Mouse (Mus musculus): ENCODE results near the gene Olfr1392. TPM values are rescaled to one million over a fixed set of nuclear protein-coding genes. Genes with fewer than 3 reads are reported as not detected.

The Olfr1392 gene
- polyA plus RNA-seq, 1 experiment from 2014 or later, result not detected

- Histone ChIP-seq H3K27me3 (ENCODE audit: control insufficient read depth, insufficient read depth, low read depth, low read length) (no peaks in the 10 kb centered on the region), H3K4me2 (ENCODE audit: low read depth, low read length) (peak overlapping the region; percentile 66), H3K4me1 (replicated peaks; ENCODE audit: control insufficient read depth, insufficient read depth, low read length) (peaks cover 50% of the 10 kb centered on the region), H3K9me3 (ENCODE audit: control insufficient read depth, low read length) (no peaks in the 10 kb centered on the region), H3K36me3 (ENCODE audit: control insufficient read depth, insufficient read depth, low read length) (no peaks in the 10 kb centered on the region), H3K4me3 (ENCODE audit: low read length) (peak overlapping the region; percentile 60), H3K9ac (ENCODE audit: low read length) (peak overlapping the region; percentile 79), H3K27ac (ENCODE audit: low read length) (peak overlapping the region; percentile 98)
- peak; percentile 0; the same call in 1 of the 2 replicates for ATAC-seq (ENCODE audit: low read depth)
- 0% methylated on average over 4 of the region's 4 CpGs for WGBS
These were observed 40.5 kb upstream of the Olfr1392 start for GRCm38 (mm10) chr11:49244595-49244930.

- peak overlapping the region; percentile 66 for H3K4me2 ChIP-seq (ENCODE audit: low read depth, low read length)
- H3K4me1 ChIP-seq (replicated peaks; ENCODE audit: control insufficient read depth, insufficient read depth, low read length), result peaks cover 55% of the 10 kb centered on the region
- 16% methylated on average over 7 of the region's 7 CpGs for WGBS
- H3K9ac ChIP-seq (ENCODE audit: low read length), result peak overlapping the region; percentile 24
- no peaks in the 10 kb centered on the region for H3K27me3 ChIP-seq (ENCODE audit: control insufficient read depth, insufficient read depth, low read depth, low read length)
- peak overlapping the region; percentile 60 for H3K4me3 ChIP-seq (ENCODE audit: low read length)
- ATAC-seq (ENCODE audit: low read depth), result no peak
- no peaks in the 10 kb centered on the region for H3K9me3 ChIP-seq (ENCODE audit: control insufficient read depth, low read length)
- H3K36me3 ChIP-seq (ENCODE audit: control insufficient read depth, insufficient read depth, low read length), result no peaks in the 10 kb centered on the region
- peak overlapping the region; percentile 98 for H3K27ac ChIP-seq (ENCODE audit: low read length)
These were observed 39.9 kb upstream of the Olfr1392 start for GRCm38 (mm10) chr11:49245176-49245575.

- no peaks in the 10 kb centered on the region for H3K27me3 ChIP-seq (ENCODE audit: control insufficient read depth, insufficient read depth, low read depth, low read length)
- no peaks in the 10 kb centered on the region for H3K9me3 ChIP-seq (ENCODE audit: control insufficient read depth, low read length)
- peak overlapping the region; percentile 40 for H3K9ac ChIP-seq (ENCODE audit: low read length)
- H3K4me3 ChIP-seq (ENCODE audit: low read length), result peak overlapping the region; percentile 60
- 23% methylated on average over 12 of the region's 12 CpGs for WGBS
- ATAC-seq (ENCODE audit: low read depth), result no peak
- peak overlapping the region; percentile 37 for H3K27ac ChIP-seq (ENCODE audit: low read length)
- H3K4me1 ChIP-seq (replicated peaks; ENCODE audit: control insufficient read depth, insufficient read depth, low read length), result peaks cover 56% of the 10 kb centered on the region
- H3K4me2 ChIP-seq (ENCODE audit: low read depth, low read length), result peak overlapping the region; percentile 66
- H3K36me3 ChIP-seq (ENCODE audit: control insufficient read depth, insufficient read depth, low read length), result no peaks in the 10 kb centered on the region
These were observed 39.3 kb upstream of the Olfr1392 start for GRCm38 (mm10) chr11:49245634-49246415.

GRCm38 (mm10) chr11:49246523-49246922 is 38.6 kb upstream of the Olfr1392 start:
- Histone ChIP-seq H3K4me2 (ENCODE audit: low read depth, low read length) (no peak overlapping the region), H3K27me3 (ENCODE audit: control insufficient read depth, insufficient read depth, low read depth, low read length) (no peaks in the 10 kb centered on the region), H3K27ac (ENCODE audit: low read length) (no peak overlapping the region), H3K4me3 (ENCODE audit: low read length) (no peak overlapping the region), H3K9me3 (ENCODE audit: control insufficient read depth, low read length) (no peaks in the 10 kb centered on the region), H3K9ac (ENCODE audit: low read length) (no peak overlapping the region), H3K36me3 (ENCODE audit: control insufficient read depth, insufficient read depth, low read length) (no peaks in the 10 kb centered on the region), H3K4me1 (replicated peaks; ENCODE audit: control insufficient read depth, insufficient read depth, low read length) (peaks cover 60% of the 10 kb centered on the region)
- 84% methylated on average over 4 of the region's 4 CpGs for WGBS
- no peak for ATAC-seq (ENCODE audit: low read depth)

GRCm38 (mm10) chr11:49247255-49247654 is 37.8 kb upstream of the Olfr1392 start:
- H3K4me3 ChIP-seq (ENCODE audit: low read length), result no peak overlapping the region
- H3K36me3 ChIP-seq (ENCODE audit: control insufficient read depth, insufficient read depth, low read length), result no peaks in the 10 kb centered on the region
- 35% methylated on average over 2 of the region's 2 CpGs for WGBS
- H3K27me3 ChIP-seq (ENCODE audit: control insufficient read depth, insufficient read depth, low read depth, low read length), result no peaks in the 10 kb centered on the region
- H3K4me1 ChIP-seq (replicated peaks; ENCODE audit: control insufficient read depth, insufficient read depth, low read length), result peaks cover 65% of the 10 kb centered on the region
- H3K9ac ChIP-seq (ENCODE audit: low read length), result 0 out of 2 replicates have a peak overlapping the region, but pooled peaks have one; percentile 22
- peak overlapping the region; percentile 3; the same call in 1 of the 2 replicates for H3K4me2 ChIP-seq (ENCODE audit: low read depth, low read length)
- no peaks in the 10 kb centered on the region for H3K9me3 ChIP-seq (ENCODE audit: control insufficient read depth, low read length)
- peak overlapping the region; percentile 93 for H3K27ac ChIP-seq (ENCODE audit: low read length)
- ATAC-seq (ENCODE audit: low read depth), result no peak

GRCm38 (mm10) chr11:49248226-49248973 is 36.7 kb upstream of the Olfr1392 start:
- Histone ChIP-seq H3K27me3 (ENCODE audit: control insufficient read depth, insufficient read depth, low read depth, low read length) (no peaks in the 10 kb centered on the region), H3K4me2 (ENCODE audit: low read depth, low read length) (peak overlapping the region; percentile 71), H3K36me3 (ENCODE audit: control insufficient read depth, insufficient read depth, low read length) (peaks cover 4% of the 10 kb centered on the region), H3K4me1 (replicated peaks; ENCODE audit: control insufficient read depth, insufficient read depth, low read length) (peaks cover 61% of the 10 kb centered on the region), H3K9ac (ENCODE audit: low read length) (peak overlapping the region; percentile 89; the same call in 1 of the 2 replicates), H3K4me3 (ENCODE audit: low read length) (peak overlapping the region; percentile 7; the same call in 1 of the 2 replicates), H3K27ac (ENCODE audit: low read length) (peak overlapping the region; percentile 93), H3K9me3 (ENCODE audit: control insufficient read depth, low read length) (no peaks in the 10 kb centered on the region)
- 35% methylated on average over 6 of the region's 6 CpGs for WGBS
- no peak for ATAC-seq (ENCODE audit: low read depth)

GRCm38 (mm10) chr11:49248974-49249700 is 35.9 kb upstream of the Olfr1392 start:
- H3K4me3 ChIP-seq (ENCODE audit: low read length), result peak overlapping the region; percentile 7; the same call in 1 of the 2 replicates
- H3K36me3 ChIP-seq (ENCODE audit: control insufficient read depth, insufficient read depth, low read length), result peaks cover 6% of the 10 kb centered on the region
- peak overlapping the region; percentile 89 for H3K9ac ChIP-seq (ENCODE audit: low read length)
- H3K4me2 ChIP-seq (ENCODE audit: low read depth, low read length), result peak overlapping the region; percentile 71
- H3K27ac ChIP-seq (ENCODE audit: low read length), result peak overlapping the region; percentile 93
- peaks cover 61% of the 10 kb centered on the region for H3K4me1 ChIP-seq (replicated peaks; ENCODE audit: control insufficient read depth, insufficient read depth, low read length)
- H3K9me3 ChIP-seq (ENCODE audit: control insufficient read depth, low read length), result no peaks in the 10 kb centered on the region
- WGBS, result 59% methylated on average over 6 of the region's 6 CpGs
- ATAC-seq (ENCODE audit: low read depth), result no peak
- H3K27me3 ChIP-seq (ENCODE audit: control insufficient read depth, insufficient read depth, low read depth, low read length), result no peaks in the 10 kb centered on the region

GRCm38 (mm10) chr11:49249811-49250421 is 35.2 kb upstream of the Olfr1392 start:
- 13% methylated on average over 10 of the region's 10 CpGs for WGBS
- no peak; the same call in 1 of the 2 replicates for ATAC-seq (ENCODE audit: low read depth)
- H3K36me3 ChIP-seq (ENCODE audit: control insufficient read depth, insufficient read depth, low read length), result peaks cover 11% of the 10 kb centered on the region
- H3K4me3 ChIP-seq (ENCODE audit: low read length), result peak overlapping the region; percentile 73
- peak overlapping the region; percentile 71 for H3K4me2 ChIP-seq (ENCODE audit: low read depth, low read length)
- H3K4me1 ChIP-seq (replicated peaks; ENCODE audit: control insufficient read depth, insufficient read depth, low read length), result peaks cover 60% of the 10 kb centered on the region
- peak overlapping the region; percentile 89 for H3K9ac ChIP-seq (ENCODE audit: low read length)
- peak overlapping the region; percentile 93 for H3K27ac ChIP-seq (ENCODE audit: low read length)
- H3K9me3 ChIP-seq (ENCODE audit: control insufficient read depth, low read length), result no peaks in the 10 kb centered on the region
- H3K27me3 ChIP-seq (ENCODE audit: control insufficient read depth, insufficient read depth, low read depth, low read length), result no peaks in the 10 kb centered on the region
